Mouse (Mus musculus) gastrocnemius, adult 18-20 months (tissue): ENCODE data around the gene Eif3j1. TPM values are rescaled to one million over a fixed set of nuclear protein-coding genes. Genes with fewer than 3 reads are reported as not detected.
"Not testable (repeated sequence)": the region's sequence is repeated elsewhere in the genome, so short reads cannot be mapped to it uniquely, and the experiment has no call there.

Source experiments
- DNase-seq: peaks from one replicate; pipeline ENCODE4 v3.0.0; 2021; ENCODE audit warnings: low spot score
- microRNA-seq: library from miRNA; unstranded; fragments of <30 nt; microRNA quantifications from one replicate; pipeline ENCODE4 v1.2.0, GENCODE M21; 2021
- total RNA-seq, 2 experiments: library from RNA; stranded (reverse); gene quantifications; 2 replicates each; pipeline ENCODE4 v1.2.3; 2021

The Eif3j1 gene
- total RNA-seq, 2 experiments from 2014 or later = 31.2 to 35.6 TPM

- not testable (repeated sequence) for DNase-seq
These were observed 69.3 kb downstream of the Eif3j1 start for GRCm38 (mm10) chr2:122097686-122098085.

- DNase-seq = no peak
These were observed 73.7 kb downstream of the Eif3j1 start for GRCm38 (mm10) chr2:122102070-122102469.

Small RNA genes lying within 50 kb of the gene (microRNA-seq; reads per million reads assigned to microRNA genes)
- not detected for gene Gm47314

Other genes with a start within 250 kb of the Eif3j1 start
- under 1 TPM in 1 of 2 experiments, not detected in 1; 0.09 TPM for gene Frmd5, start 221.5 kb upstream of the Eif3j1 start, total RNA-seq
- 1 to 10 TPM; 6.6 to 6.8 TPM for gene Casc4, start 161.6 kb upstream of the Eif3j1 start, total RNA-seq
- 1 to 10 TPM; 4.9 to 7.8 TPM for gene Ctdspl2, start 72.5 kb upstream of the Eif3j1 start, total RNA-seq
- not detected for gene Mageb3, start 72.5 kb upstream of the Eif3j1 start, total RNA-seq
- 1 to 10 TPM; 5.8 to 6.4 TPM for gene Spg11, start 89.8 kb downstream of the Eif3j1 start, total RNA-seq
- gene B2m, start 119.1 kb downstream of the Eif3j1 start, total RNA-seq = 100 to 1,000 TPM in 1 of 2 experiments, 10 to 100 TPM in 1; 82.2 to 128 TPM
- not detected for gene Trim69, start 132.2 kb downstream of the Eif3j1 start, total RNA-seq
- not detected for gene Patl2, start 157.6 kb downstream of the Eif3j1 start, total RNA-seq
- gene Terb2, start 157.7 kb downstream of the Eif3j1 start, total RNA-seq = not detected
- 10 to 100 TPM; 65.2 to 69.0 TPM for gene Sord, start 206.2 kb downstream of the Eif3j1 start, total RNA-seq